Mouse (Mus musculus) cortical plate, adult 2 months (tissue): ENCODE data around the gene Izumo2.

Experiments
- CTCF ChIP-seq: fragments of 200-500 bp; IDR thresholded peaks from 2 replicates; pipeline ENCODE4 v1.5.1; 2011; ENCODE audit warnings: mild to moderate bottlenecking, control low read depth, low read length; ENCODE audit not compliant: insufficient read depth; ENCODE audit errors: extremely low read depth
- POLR2A ChIP-seq: fragments of 200-500 bp; IDR thresholded peaks from 2 replicates; pipeline ENCODE4 v1.6.1; 2011; ENCODE audit warnings: mild to moderate bottlenecking, low read length, control low read depth; ENCODE audit not compliant: insufficient read depth; ENCODE audit errors: extremely low read depth

DNA sequence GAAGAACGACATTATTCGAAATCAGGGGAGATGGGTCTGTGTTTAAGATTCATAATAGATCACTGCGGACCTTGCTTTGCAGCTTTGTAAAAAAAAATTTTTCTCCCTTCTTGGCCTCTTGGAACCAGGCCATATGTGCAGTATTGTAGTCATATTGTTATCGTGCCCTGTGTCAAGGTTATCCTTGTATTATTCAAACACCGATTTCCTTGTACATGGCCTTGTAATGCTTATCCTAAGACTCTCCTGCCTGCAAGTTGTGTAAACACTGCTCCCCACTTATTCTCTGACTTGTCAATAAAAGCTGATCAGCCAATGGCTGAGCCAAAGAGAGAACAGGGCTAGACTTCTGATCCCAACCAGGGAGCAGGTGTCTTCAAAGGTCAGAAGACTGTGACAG, 13.5 kb downstream of the Izumo2 start:
- TF ChIP-seq POLR2A, result no peak
- TF ChIP-seq CTCF, result no peak
